Mouse (Mus musculus) mature B cell (primary cell): Measurements from ENCODE around the gene Tusc1.

Source experiments
- in situ Hi-C: fragments of 300-500 bp; cut with MboI; formaldehyde crosslinking; loops from 2 replicates; pipeline ENCODE4 v1.14.3; 2019

The Tusc1 gene

GRCm38 (mm10) chr4:93335118-93336003 is at the start of gene Tusc1:
TSS of gene Tusc1 (minus strand) at chr4:93335511.
- in situ Hi-C loops: no loop called here

DNA sequence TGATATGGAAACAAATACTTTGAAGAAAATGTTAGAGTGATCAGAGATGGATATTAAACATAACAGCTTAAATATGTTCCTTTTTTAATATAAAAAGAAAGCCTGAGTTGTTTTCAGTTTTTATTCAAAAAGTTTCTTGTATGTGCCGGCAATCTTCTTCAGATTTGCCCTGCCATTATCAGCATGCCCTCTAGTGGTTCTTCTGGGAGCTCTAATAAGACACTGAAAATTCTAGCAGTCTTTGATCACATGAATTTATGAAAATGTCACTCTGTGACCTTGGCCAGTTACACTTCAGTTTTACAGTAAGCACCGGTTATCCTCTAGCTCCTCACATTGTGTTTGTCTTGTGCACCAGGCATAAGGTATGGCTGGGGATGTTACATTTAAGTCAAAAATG is 17.6 kb upstream of the Tusc1 start:
- in situ Hi-C loops: no loop called here

DNA sequence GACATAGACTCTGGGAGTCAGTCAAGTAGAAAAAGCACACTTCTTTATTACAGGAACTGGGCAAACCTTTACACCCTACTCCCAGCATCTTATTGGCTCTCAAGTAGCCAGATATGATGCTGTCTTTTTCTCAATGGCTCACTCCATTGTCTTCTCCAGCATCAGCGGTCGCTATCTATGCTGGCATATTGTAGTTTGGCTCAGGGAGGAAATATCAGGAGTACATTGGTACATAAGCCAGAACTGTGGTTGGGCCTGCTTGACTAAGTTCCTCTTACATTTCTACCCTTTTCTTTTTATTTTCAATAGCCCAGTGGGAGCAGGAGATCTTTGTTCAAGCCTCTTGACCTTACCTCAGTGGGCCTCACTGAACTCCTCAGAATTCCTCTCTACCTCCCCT is 9.0 kb upstream of the Tusc1 start:
- in situ Hi-C loops: no loop called here

- in situ Hi-C loops: no loop called here
These were observed 6.3 kb upstream of the Tusc1 start for GRCm38 (mm10) chr4:93341568-93341967.

DNA sequence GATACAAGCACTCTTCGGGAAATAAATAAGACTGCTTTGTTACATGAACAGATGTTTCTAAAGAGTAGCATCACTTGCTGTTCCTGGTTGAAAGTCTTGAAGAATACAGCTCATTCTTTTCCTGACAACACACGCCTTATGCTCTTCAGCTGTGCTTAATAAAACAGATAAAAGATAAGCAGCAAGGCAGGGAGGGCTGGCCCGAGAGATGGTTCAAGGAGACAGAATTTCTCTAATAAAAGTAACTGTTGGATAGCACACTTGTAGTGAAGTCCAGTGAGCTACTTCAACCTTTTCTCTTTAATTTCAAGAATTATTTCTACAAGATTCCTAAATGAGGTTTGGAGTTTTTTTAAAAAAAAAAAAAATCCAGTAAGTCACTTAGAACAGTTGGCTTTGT is 2.7 kb upstream of the Tusc1 start:
- in situ Hi-C loops: no loop called here

- in situ Hi-C loops: no loop called here
These were observed 634 bp downstream of the Tusc1 start for GRCm38 (mm10) chr4:93334636-93335117.

DNA sequence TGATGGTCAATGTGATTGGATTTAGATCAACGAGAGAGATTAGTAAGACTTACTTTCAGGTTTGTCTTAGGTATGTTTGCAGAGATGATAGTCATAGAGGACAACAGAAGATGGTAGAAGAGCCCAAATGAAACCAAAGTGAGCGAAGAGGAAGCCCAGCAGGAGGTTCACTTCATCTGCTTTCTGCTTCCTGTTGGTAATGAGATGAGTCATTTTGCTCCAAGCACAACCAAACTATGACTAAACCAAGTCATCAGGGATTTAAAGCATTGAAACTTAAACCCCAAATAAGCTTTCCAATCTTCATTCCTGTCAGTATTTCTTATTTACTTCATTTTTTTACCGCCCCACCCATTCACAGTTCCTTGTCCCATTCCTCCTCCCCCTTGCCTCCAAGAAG is 27.8 kb downstream of the Tusc1 start:
- in situ Hi-C loops: no loop called here

GRCm38 (mm10) chr4:93286065-93286464 is 49.2 kb downstream of the Tusc1 start:
- in situ Hi-C loops: no loop called here
